In genomic region chr13:40733542-40734151, GRCm38 (mm10) we compare ENCODE assay signal across 8 mouse cellular contexts. TPM values are rescaled to one million over a fixed set of nuclear protein-coding genes. Genes with fewer than 3 reads are reported as not detected.
DNase-seq lines count a peak whose midpoint lies in the region; ATAC-seq and TF ChIP-seq lines count a peak whose summit lies in the region.

No protein-coding gene starts in this region.

- H3K36me3 ChIP-seq in kidney, embryonic 14.5 days (ENCODE audit: control insufficient read depth, insufficient read depth, low read length), result no peaks in the 10 kb centered on the region
- H3K36me3 ChIP-seq in hindbrain, embryonic 15.5 days, result no peaks in the 10 kb centered on the region
- H3K36me3 ChIP-seq in midbrain, postnatal 0 days (ENCODE audit: insufficient read depth, low read length), result no peaks in the 10 kb centered on the region

- whole genome bisulfite sequencing in kidney, embryonic 14.5 days, result under 1% methylated on average over 35 of the region's 38 CpGs
- 0% methylated on average over 36 of the region's 38 CpGs for WGBS in hindbrain, embryonic 15.5 days
- WGBS in midbrain, postnatal 0 days, result 2% methylated on average over 36 of the region's 38 CpGs

- no peak for TF ChIP-seq POLR2A in cortical plate, adult 2 months (IDR thresholded peaks at IDR 0.05; ENCODE audit: extremely low read depth, insufficient read depth, low read length)

- peaks cover 88% of the 10 kb centered on the region for H3K27me3 ChIP-seq in kidney, embryonic 14.5 days (ENCODE audit: control insufficient read depth, insufficient read depth, low read length)
- H3K27me3 ChIP-seq in hindbrain, embryonic 15.5 days, result peaks cover 55% of the 10 kb centered on the region
- peaks cover 64% of the 10 kb centered on the region for H3K27me3 ChIP-seq in midbrain, postnatal 0 days (ENCODE audit: insufficient read depth, low read length)

- H3K4me1 ChIP-seq in kidney, embryonic 14.5 days (ENCODE audit: control insufficient read depth, insufficient read depth, low read length), result no peaks in the 10 kb centered on the region
- H3K4me1 ChIP-seq in cortical plate, adult 2 months (ENCODE audit: control insufficient read depth, insufficient read depth, low read length), result no peaks in the 10 kb centered on the region
- H3K4me1 ChIP-seq in hindbrain, embryonic 15.5 days (replicated peaks), result peaks cover 46% of the 10 kb centered on the region
- no peaks in the 10 kb centered on the region for H3K4me1 ChIP-seq in midbrain, postnatal 0 days (ENCODE audit: insufficient read depth, low read length)

- peak overlapping the region; percentile 38 for H3K4me3 ChIP-seq in kidney, embryonic 14.5 days (ENCODE audit: low read length)
- peak overlapping the region; percentile 9; the same call in 1 of the 2 replicates for H3K4me3 ChIP-seq in cortical plate, adult 2 months (ENCODE audit: insufficient read depth, low read length)
- H3K4me3 ChIP-seq in hindbrain, embryonic 15.5 days, result peak overlapping the region; percentile 48
- peak overlapping the region; percentile 21 for H3K4me3 ChIP-seq in midbrain, postnatal 0 days (ENCODE audit: low read depth, low read length)

- H3K27ac ChIP-seq in kidney, embryonic 14.5 days (ENCODE audit: low read depth, low read length), result peak overlapping the region; percentile 60
- no peak overlapping the region for H3K27ac ChIP-seq in cortical plate, adult 2 months (ENCODE audit: insufficient read depth, low read length)
- H3K27ac ChIP-seq in hindbrain, embryonic 15.5 days (replicated peaks), result no peak overlapping the region
- H3K27ac ChIP-seq in midbrain, postnatal 0 days (ENCODE audit: low read depth, low read length), result no peak overlapping the region

- peak overlapping the region; percentile 58 for H3K9ac ChIP-seq in kidney, embryonic 14.5 days (ENCODE audit: low read depth, low read length)
- H3K9ac ChIP-seq in hindbrain, embryonic 15.5 days, result 0 out of 2 replicates have a peak overlapping the region, but pooled peaks have one; percentile 2
- H3K9ac ChIP-seq in midbrain, postnatal 0 days (replicated peaks; ENCODE audit: low read length, poor library complexity, severe bottlenecking), result no peak overlapping the region

- H3K9me3 ChIP-seq in kidney, embryonic 14.5 days (ENCODE audit: control insufficient read depth, low read length), result no peaks in the 10 kb centered on the region
- H3K9me3 ChIP-seq in hindbrain, embryonic 15.5 days, result no peaks in the 10 kb centered on the region
- H3K9me3 ChIP-seq in midbrain, postnatal 0 days (ENCODE audit: low read length), result no peaks in the 10 kb centered on the region

- H3K4me2 ChIP-seq in kidney, embryonic 14.5 days (replicated peaks; ENCODE audit: low read depth, low read length), result peak overlapping the region; percentile 57
- H3K4me2 ChIP-seq in hindbrain, embryonic 15.5 days, result peak overlapping the region; percentile 60
- peak overlapping the region; percentile 43 for H3K4me2 ChIP-seq in midbrain, postnatal 0 days (ENCODE audit: low read depth, low read length, poor library complexity, severe bottlenecking)

- peak; percentile 26 for TF ChIP-seq CTCF in cortical plate, adult 2 months (IDR thresholded peaks at IDR 0.05; ENCODE audit: extremely low read depth, insufficient read depth, low read length)
- TF ChIP-seq CTCF in midbrain, postnatal 0 days (IDR thresholded peaks at IDR 0.05), result peak; percentile 63

- peak; percentile 47 for ATAC-seq in kidney, embryonic 14.5 days (ENCODE audit: low FRiP score, low TSS enrichment)
- peak; percentile 42; the same call in 1 of the 2 replicates for ATAC-seq in hindbrain, embryonic 15.5 days (ENCODE audit: low FRiP score, low read depth)
- no peak for ATAC-seq in midbrain, postnatal 0 days (ENCODE audit: low FRiP score)

- no peak for DNase-seq in kidney, postnatal 14 days
- peak; percentile 57 for DNase-seq in midbrain, postnatal 0 days (ENCODE audit: low spot score)
- DNase-seq in frontal cortex, postnatal 25 days (ENCODE audit: low spot score in 2 of 2), result no peak
- no peak for DNase-seq in thymus, postnatal 4 days
- DNase-seq in cerebellum, adult 11 months, result no peak

RNA-seq across cellular contexts. Expression of gene Tfap2a, which starts 4.5 kb away (rescaled TPM):
- 3.6 and 4.8 TPM in 2 replicates for polyA plus RNA-seq in kidney, embryonic 14.5 days (2014; fragmentation: Nextera tagmentation; extraction: Ambion mirVana)
- 0.15 and 0.23 TPM in 2 replicates for polyA plus RNA-seq in cortical plate, adult 2 months (2012; rRNA removed)
- 10.5 and 11.5 TPM in 2 replicates for polyA plus RNA-seq in hindbrain, embryonic 15.5 days (2015; fragmentation: Nextera tagmentation; extraction: Ambion mirVana)
- 1.3 and 4.0 TPM in 2 replicates for total RNA-seq in midbrain, postnatal 0 days (2014; rRNA removed)
- 1.3 and 2.0 TPM in 2 replicates for polyA plus RNA-seq in midbrain, postnatal 0 days (2015; fragmentation: Nextera tagmentation; extraction: Ambion mirVana)
